Comparison of ENCODE assay signal across 23 mouse cellular contexts in the genomic region with DNA sequence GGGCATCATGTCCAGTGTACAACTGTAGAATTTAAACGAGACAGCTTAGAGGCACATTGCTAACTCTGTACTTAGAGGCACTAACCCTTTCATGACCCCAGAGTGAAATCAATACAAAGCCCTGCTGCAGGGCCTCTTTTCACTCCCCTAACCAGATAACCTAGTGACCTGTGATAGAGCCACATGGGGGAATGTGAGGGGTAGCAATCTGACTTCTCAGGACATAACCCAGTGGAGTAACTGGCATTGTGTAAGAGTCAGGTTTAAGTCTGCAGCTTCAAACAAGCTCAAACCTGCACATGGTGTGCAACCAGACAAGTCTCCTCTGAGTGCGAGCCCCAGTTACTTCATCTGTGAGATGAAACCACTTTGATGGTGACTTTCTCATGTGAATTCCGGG.
A peak's percentile ranks its signal among the peaks of the same experiment; 100 is the strongest.
DNase-seq lines count a peak whose midpoint lies in the region; ATAC-seq lines count a peak whose summit lies in the region.
"Had no signal": no experiment of that assay in that cellular context is flagged by ENCODE, and none has a peak within 500 bp of the region (broad histone marks: within the 10 kb centered on the region; RNA-seq: fewer than 3 reads in every experiment).

No protein-coding gene starts in this region.

- no peaks in the 10 kb centered on the region for H3K9me3 ChIP-seq in midbrain, embryonic 11.5 days (ENCODE audit: control insufficient read depth, low read length)
- no peaks in the 10 kb centered on the region for H3K9me3 ChIP-seq in midbrain, embryonic 15.5 days
- no peaks in the 10 kb centered on the region for H3K9me3 ChIP-seq in embryonic facial prominence, embryonic 14.5 days (ENCODE audit: control insufficient read depth, low read length)
- no peaks in the 10 kb centered on the region for H3K9me3 ChIP-seq in liver, embryonic 16.5 days (replicated peaks; ENCODE audit: control insufficient read depth, low read length)
- H3K9me3 ChIP-seq: forebrain, embryonic 15.5 days; limb, embryonic 12.5 days; neural tube, embryonic 13.5 days had no signal

- no peaks in the 10 kb centered on the region for H3K36me3 ChIP-seq in midbrain, embryonic 11.5 days (ENCODE audit: control insufficient read depth, insufficient read depth, low read length)
- H3K36me3 ChIP-seq in midbrain, embryonic 15.5 days (replicated peaks), result no peaks in the 10 kb centered on the region
- no peaks in the 10 kb centered on the region for H3K36me3 ChIP-seq in embryonic facial prominence, embryonic 14.5 days (ENCODE audit: control insufficient read depth, insufficient read depth, low read length)
- no peaks in the 10 kb centered on the region for H3K36me3 ChIP-seq in liver, embryonic 16.5 days (ENCODE audit: control insufficient read depth, insufficient read depth)
- H3K36me3 ChIP-seq: forebrain, embryonic 15.5 days; hindbrain, embryonic 13.5 days; limb, embryonic 12.5 days; neural tube, embryonic 13.5 days had no signal

- H3K27ac ChIP-seq in midbrain, embryonic 11.5 days (ENCODE audit: low read depth, low read length), result no peak overlapping the region
- H3K27ac ChIP-seq in midbrain, embryonic 15.5 days, result no peak overlapping the region
- no peak overlapping the region for H3K27ac ChIP-seq in embryonic facial prominence, embryonic 14.5 days (replicated peaks; ENCODE audit: low read depth, low read length)
- H3K27ac ChIP-seq in liver, embryonic 16.5 days (ENCODE audit: low read length), result no peak overlapping the region
- H3K27ac ChIP-seq: forebrain, embryonic 15.5 days; hindbrain, embryonic 13.5 days; limb, embryonic 12.5 days; neural tube, embryonic 13.5 days had no signal

- no peak for ATAC-seq in midbrain, embryonic 11.5 days (ENCODE audit: low FRiP score)
- no peak for ATAC-seq in midbrain, embryonic 15.5 days (replicated peaks)
- peak; percentile 26; the same call in 1 of the 2 replicates for ATAC-seq in embryonic facial prominence, embryonic 14.5 days (ENCODE audit: low read depth)
- ATAC-seq in liver, embryonic 16.5 days (ENCODE audit: low read depth), result peak; percentile 76
- no peak for ATAC-seq in erythroid progenitor cell, adult 5-6 weeks (replicated peaks; ENCODE audit: low FRiP score, poor library complexity, severe bottlenecking)
- ATAC-seq: CD4-positive, CD25-positive, alpha-beta regulatory T cell, adult 4 months; forebrain, embryonic 15.5 days; Patski had no signal

- H3K4me1 ChIP-seq in midbrain, embryonic 11.5 days (ENCODE audit: control insufficient read depth, insufficient read depth, low read length), result 0 out of 2 replicates have a peak, but pooled peaks cover 2% of the 10 kb centered on the region
- H3K4me1 ChIP-seq in midbrain, embryonic 15.5 days, result no peaks in the 10 kb centered on the region
- peaks cover 10% of the 10 kb centered on the region; the same call in 1 of the 2 replicates for H3K4me1 ChIP-seq in embryonic facial prominence, embryonic 14.5 days (ENCODE audit: control insufficient read depth, insufficient read depth, low read length)
- H3K4me1 ChIP-seq in liver, embryonic 16.5 days (ENCODE audit: control insufficient read depth, low read depth, low read length), result no peaks in the 10 kb centered on the region
- H3K4me1 ChIP-seq: forebrain, embryonic 15.5 days; hindbrain, embryonic 13.5 days; limb, embryonic 12.5 days; neural tube, embryonic 13.5 days had no signal

- H3K4me3 ChIP-seq in midbrain, embryonic 11.5 days (ENCODE audit: low read depth, low read length), result no peak overlapping the region
- H3K4me3 ChIP-seq in midbrain, embryonic 15.5 days, result no peak overlapping the region
- no peak overlapping the region for H3K4me3 ChIP-seq in embryonic facial prominence, embryonic 14.5 days (ENCODE audit: low read depth, low read length)
- no peak overlapping the region for H3K4me3 ChIP-seq in liver, embryonic 16.5 days (ENCODE audit: low read depth, low read length)
- H3K4me3 ChIP-seq: erythroblast, embryonic 14.5 days; forebrain, embryonic 15.5 days; hindbrain, embryonic 13.5 days; limb, embryonic 12.5 days; neural tube, embryonic 13.5 days had no signal

- WGBS in midbrain, embryonic 11.5 days, result 54% methylated on average over 3 of the region's 3 CpGs
- WGBS in midbrain, embryonic 15.5 days, result 58% methylated on average over 3 of the region's 3 CpGs
- WGBS in embryonic facial prominence, embryonic 14.5 days, result 38% methylated on average over 3 of the region's 3 CpGs
- 31% methylated on average over 3 of the region's 3 CpGs for WGBS in liver, embryonic 16.5 days (ENCODE audit: insufficient replicate concordance)

- H3K9ac ChIP-seq in midbrain, embryonic 11.5 days (ENCODE audit: low read length), result no peak overlapping the region
- no peak overlapping the region for H3K9ac ChIP-seq in midbrain, embryonic 15.5 days
- H3K9ac ChIP-seq in embryonic facial prominence, embryonic 14.5 days (ENCODE audit: low read depth, low read length), result no peak overlapping the region
- no peak overlapping the region for H3K9ac ChIP-seq in liver, embryonic 16.5 days (ENCODE audit: low read depth, low read length)
- H3K9ac ChIP-seq: forebrain, embryonic 15.5 days; hindbrain, embryonic 13.5 days; limb, embryonic 12.5 days; lung, embryonic 14.5 days; neural tube, embryonic 13.5 days had no signal

- no peak overlapping the region for H3K4me2 ChIP-seq in midbrain, embryonic 11.5 days
- no peak overlapping the region for H3K4me2 ChIP-seq in midbrain, embryonic 15.5 days
- H3K4me2 ChIP-seq in embryonic facial prominence, embryonic 14.5 days (ENCODE audit: low read depth, low read length), result no peak overlapping the region
- no peak overlapping the region for H3K4me2 ChIP-seq in liver, embryonic 16.5 days (ENCODE audit: low read depth, low read length)
- H3K4me2 ChIP-seq: forebrain, embryonic 15.5 days; heart, embryonic 11.5 days; hindbrain, embryonic 13.5 days; limb, embryonic 12.5 days; lung, embryonic 14.5 days; neural tube, embryonic 13.5 days had no signal

- no peaks in the 10 kb centered on the region for H3K27me3 ChIP-seq in midbrain, embryonic 11.5 days (ENCODE audit: control insufficient read depth, insufficient read depth, low read length)
- no peaks in the 10 kb centered on the region for H3K27me3 ChIP-seq in midbrain, embryonic 15.5 days (replicated peaks)
- H3K27me3 ChIP-seq in embryonic facial prominence, embryonic 14.5 days (replicated peaks; ENCODE audit: control insufficient read depth, insufficient read depth, low read length), result no peaks in the 10 kb centered on the region
- no peaks in the 10 kb centered on the region for H3K27me3 ChIP-seq in liver, embryonic 16.5 days (ENCODE audit: control insufficient read depth, insufficient read depth, low read depth, low read length)
- H3K27me3 ChIP-seq: forebrain, embryonic 15.5 days; hindbrain, embryonic 13.5 days; limb, embryonic 12.5 days; neural tube, embryonic 13.5 days; Patski had no signal

- peak; percentile 24 for DNase-seq in embryo, embryonic 9.5 days (ENCODE audit: extremely low spot score)
- DNase-seq in embryo, embryonic 10.5 days (ENCODE audit: low spot score), result no peak
- DNase-seq in midbrain, embryonic 11.5 days (ENCODE audit: low spot score, missing footprints), result peak; percentile 60
- DNase-seq in embryonic facial prominence, embryonic 14.5 days (ENCODE audit: low spot score), result peak; percentile 53
- no peak for DNase-seq in spleen, postnatal 36 days (ENCODE audit: low spot score in 2 of 2)
- DNase-seq: adrenal gland, adult 8-10 months; cerebellum, adult 9-10 months; gastrocnemius, postnatal 36 days; heart, postnatal 10 days; lung, embryonic 14.5 days; lung, postnatal 4 days; spleen, adult 18-20 months had no signal

Comparison
In these comparisons a context has a peak if more than half of its experiments do, and no peak if none do; other contexts are left out.
1. DNase-seq: peak in embryo, embryonic 9.5 days (single experiment), midbrain, embryonic 11.5 days (single experiment) and embryonic facial prominence, embryonic 14.5 days (single experiment); none in embryo, embryonic 10.5 days (single experiment) and spleen, postnatal 36 days (0 of 2).
2. ATAC-seq: peak in embryonic facial prominence, embryonic 14.5 days (single experiment) and liver, embryonic 16.5 days (single experiment); none in midbrain, embryonic 11.5 days (single experiment), midbrain, embryonic 15.5 days (single experiment) and erythroid progenitor cell, adult 5-6 weeks (single experiment).